Mouse (Mus musculus) adipocyte (in vitro differentiated cells): ENCODE results near the gene Sh2d7.

Experiments used
- DNase-seq: peaks from one replicate; pipeline ENCODE4 v3.0.0-alpha.2; 2016; ENCODE audit warnings: low spot score

Gene Sh2d7

DNA sequence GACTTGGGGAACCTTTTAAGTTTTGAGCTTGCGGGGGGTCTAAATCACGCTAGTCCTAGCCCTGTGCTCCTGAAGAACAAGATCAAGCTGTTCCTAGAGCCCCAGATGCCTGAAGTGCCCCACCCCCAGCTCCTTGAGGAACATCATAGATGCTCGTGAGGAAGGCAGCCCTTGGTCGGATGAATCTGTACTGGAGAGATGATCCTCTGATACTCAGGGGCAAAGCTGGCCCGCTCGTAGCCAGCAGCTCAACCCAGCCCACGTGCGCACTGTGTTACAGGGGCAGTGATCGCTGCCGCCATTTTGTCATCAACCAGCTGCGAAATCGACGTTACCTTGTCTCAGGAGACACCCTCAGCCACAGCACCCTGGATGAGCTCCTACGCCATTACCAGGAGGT is at the start of gene Sh2d7:
Gene Sh2d7, plus strand, starts transcription at position 301 of the 400 bp plus-strand sequence.
- no peak for DNase-seq

DNA sequence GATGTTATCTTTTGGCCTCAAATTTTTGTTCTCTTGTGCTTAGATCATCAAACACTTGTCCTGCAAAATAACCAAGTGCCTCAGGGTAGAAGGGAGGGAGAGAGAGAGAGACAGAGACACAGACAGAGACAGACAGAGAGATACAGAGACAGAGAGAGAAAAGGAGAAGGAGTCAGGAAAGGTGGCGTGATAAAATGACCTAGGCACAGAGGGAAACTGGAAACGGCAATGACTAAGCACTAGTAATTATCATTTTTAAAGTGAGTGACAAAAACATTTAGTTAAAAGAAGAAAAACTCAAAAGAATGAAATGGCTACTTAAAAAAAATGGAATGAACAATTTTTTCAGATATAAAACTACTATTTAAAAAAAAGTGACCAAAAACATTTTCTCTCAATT is 49.2 kb upstream of the Sh2d7 start:
- DNase-seq, result no peak

DNA sequence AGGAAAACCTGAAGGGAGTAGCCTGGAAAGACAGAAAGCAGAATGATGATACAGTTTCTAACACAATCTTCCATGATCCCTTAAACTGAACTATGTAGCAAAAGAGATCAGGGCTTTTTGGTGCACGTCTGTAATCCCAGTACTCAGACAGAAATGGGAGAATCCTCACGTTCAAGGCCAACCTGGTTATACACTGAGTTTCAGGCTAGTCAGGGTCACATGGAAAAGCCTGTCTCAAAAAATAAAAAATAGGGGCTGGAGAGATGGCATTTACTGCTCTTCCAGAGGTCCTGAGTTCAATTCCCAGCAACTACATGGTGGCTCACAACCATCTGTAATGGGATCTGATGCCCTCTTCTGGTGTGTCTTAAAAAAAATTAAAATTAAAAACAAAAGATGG is 48.4 kb upstream of the Sh2d7 start:
- no peak for DNase-seq

- DNase-seq, result no peak
Observed at GRCm38 (mm10) chr9:54499291-54499690, 39.5 kb upstream of the Sh2d7 start.

DNA sequence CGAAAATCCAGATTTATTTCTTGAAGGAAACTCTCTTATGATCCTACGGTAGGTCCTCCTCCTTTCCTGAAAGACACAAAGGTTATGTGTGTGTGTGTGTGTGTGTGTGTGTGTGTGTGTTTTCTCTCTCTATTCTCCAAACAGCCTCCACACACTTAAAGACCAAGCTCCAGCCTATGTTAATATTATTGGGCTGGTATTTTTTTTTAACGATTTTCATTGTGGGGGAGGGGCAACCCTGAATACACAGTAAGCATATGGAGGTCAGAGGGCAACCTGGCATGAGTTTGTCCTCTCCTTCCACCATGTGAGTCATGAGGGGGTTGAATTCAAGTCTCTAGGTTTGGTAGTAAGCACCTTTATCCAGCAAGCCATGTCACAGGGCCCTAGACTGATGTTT is 39.0 kb upstream of the Sh2d7 start:
- no peak for DNase-seq

GRCm38 (mm10) chr9:54500832-54501452 is 37.8 kb upstream of the Sh2d7 start:
- peak; percentile 19 for DNase-seq

- DNase-seq, result peak; percentile 67
Observed at GRCm38 (mm10) chr9:54501453-54502110, 37.2 kb upstream of the Sh2d7 start, which contains the start of gene Dmxl2. Gene Dmxl2, minus strand, starts transcription at chr9:54501626.

DNA sequence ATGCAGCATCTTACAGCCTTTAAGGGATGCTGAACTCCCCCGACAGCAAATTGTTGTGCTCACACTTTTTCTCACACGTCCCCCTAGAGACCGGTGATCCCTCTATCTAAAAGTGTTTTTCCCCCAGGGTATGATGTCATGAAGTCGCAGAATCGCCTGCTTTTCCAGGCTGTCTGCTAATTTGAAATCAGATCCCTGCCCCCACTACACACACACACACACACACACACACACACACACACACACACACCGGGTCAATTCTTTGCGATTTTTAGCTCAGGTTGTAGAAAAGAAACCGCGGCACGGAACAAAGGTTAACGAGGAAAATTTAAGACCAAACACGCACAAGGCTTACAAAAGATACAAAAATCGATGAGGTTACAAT is 36.7 kb upstream of the Sh2d7 start:
- no peak for DNase-seq

DNA sequence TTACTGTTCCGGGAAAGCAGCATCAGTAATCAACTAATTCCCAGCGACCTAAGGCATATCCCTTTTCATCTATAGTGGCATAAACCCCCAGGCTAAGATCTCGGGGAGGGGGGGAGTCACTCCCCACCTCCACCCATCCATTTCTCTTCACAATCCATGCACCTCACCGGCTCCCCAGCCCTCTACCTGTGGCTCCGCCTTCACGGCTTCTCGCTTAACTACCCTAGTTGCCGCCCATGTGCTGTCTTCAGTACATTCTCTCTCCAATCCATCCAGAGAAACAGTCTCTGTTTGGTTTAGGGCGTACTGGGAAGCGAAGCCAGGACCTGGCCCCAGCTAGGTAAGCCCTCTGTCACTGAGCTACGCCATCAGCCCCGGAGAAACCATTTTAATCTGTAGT is 35.9 kb upstream of the Sh2d7 start:
- no peak for DNase-seq

GRCm38 (mm10) chr9:54515991-54516390 is 22.8 kb upstream of the Sh2d7 start:
- DNase-seq, result no peak

GRCm38 (mm10) chr9:54518921-54519320 is 19.9 kb upstream of the Sh2d7 start:
- no peak for DNase-seq

DNA sequence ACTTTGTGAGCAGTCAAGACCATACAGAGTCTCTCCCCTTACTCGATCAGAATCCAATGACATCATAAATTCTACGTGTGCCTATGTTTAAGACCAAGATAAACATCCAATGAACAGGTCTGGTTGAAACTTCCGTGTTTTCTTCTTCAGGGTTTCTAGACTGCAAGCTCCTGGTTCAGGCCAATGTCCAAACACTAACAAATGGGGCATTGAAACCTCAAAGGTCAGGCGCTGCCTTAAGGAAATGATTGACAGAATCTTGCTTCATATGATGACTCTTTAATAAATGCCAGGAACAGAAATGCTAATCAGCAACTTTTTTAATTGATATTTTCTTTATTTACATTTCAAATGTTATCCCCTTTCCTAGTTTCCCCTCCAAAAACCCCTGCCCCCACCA is 18.5 kb upstream of the Sh2d7 start:
- DNase-seq, result no peak

DNA sequence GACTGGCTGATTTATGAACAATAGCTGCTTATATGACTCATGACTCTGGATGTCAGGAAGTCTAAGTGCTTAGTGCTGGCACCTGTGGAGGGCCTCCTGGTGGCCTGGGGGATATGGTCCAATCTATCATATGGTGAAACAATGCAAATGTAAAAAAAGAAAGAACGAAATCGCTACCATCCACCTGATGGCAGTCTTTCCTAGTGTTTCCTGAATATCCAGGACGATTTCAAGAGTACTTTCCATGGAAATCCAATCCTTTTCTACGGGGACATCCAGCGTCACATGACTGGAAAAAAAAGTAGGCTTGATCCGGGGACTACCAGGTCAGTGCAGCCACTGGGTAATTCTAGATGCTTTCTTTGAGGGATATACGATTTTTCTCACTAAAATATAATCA is 11.1 kb upstream of the Sh2d7 start:
- peak; percentile 49 for DNase-seq

DNA sequence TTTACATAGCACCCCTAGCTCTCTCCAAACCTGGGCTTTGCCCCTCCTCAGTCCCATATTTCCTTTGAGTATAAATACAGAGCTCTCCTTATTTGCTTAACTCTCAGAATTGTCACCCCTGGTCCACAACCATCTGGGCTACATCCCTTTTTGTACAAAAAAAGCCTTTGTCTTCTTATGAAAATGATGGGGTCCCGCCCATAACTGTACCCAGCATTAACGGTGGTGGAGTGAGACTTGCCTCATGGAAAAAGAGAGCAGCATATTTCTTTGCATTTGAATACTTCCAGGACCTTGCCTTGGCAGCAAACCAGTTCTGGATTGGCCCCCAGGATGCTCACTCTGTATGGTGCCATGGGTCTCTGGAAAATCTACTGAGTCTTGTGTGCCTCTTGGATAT is 8.8 kb upstream of the Sh2d7 start:
- DNase-seq, result no peak

DNA sequence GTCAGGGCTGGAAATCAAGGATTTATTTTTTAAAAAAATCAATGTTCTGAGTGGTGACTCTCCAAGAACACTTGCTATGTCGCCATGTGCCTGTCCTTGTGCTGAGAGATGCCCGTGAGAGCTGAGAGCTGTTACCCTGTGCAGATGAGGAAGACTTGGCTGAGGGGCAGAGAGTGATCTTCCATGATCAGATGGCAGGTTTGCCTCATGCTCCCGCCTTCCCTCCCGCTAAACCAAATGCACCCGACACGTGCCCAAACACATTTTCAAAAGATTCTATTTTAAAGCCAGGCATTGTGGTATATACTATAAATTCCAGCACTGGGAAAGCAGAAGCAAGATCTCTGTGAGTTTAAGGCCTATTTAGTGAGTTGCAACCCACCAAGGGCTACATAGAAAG is 7.9 kb upstream of the Sh2d7 start:
- no peak for DNase-seq

DNA sequence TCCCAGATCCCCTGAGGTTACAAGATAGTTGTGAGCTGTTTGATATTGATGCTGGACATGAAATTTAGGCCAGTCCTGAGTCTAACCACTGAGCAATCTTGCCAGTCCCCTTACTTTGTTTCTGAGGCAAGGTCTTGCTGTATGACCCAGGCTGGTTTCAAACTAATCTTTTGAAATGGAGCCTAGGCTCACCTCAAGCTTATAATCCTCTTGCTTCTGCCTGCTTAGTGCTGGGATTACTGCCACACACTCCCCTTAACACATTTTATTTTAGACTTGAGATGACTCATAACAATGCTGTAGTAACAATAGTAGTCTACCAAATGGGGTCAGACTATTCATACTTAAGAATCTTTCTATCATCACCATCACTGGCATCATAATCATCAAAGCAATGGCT is 7.4 kb upstream of the Sh2d7 start:
- no peak for DNase-seq

DNA sequence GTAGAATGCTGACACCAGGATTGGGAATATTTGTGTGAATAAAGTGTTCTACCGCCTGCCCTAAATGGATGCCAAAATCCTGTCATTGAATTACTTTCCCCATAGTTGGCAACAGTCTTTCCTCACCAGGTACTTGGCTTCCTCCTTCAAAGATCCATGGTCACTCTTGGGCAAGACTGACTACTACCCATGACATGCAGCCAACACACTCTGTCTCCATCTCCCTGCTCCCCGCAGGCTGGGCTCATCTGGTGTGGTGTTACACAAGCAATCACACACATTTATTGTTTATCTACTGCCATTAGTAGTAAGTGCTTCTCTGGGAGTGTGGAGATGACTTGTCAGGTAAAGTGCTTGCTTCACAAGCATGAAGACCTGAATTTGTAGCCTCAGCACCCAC is 5.9 kb upstream of the Sh2d7 start:
- no peak for DNase-seq

- DNase-seq, result no peak
Observed at GRCm38 (mm10) chr9:54533975-54534374, 4.8 kb upstream of the Sh2d7 start.

DNA sequence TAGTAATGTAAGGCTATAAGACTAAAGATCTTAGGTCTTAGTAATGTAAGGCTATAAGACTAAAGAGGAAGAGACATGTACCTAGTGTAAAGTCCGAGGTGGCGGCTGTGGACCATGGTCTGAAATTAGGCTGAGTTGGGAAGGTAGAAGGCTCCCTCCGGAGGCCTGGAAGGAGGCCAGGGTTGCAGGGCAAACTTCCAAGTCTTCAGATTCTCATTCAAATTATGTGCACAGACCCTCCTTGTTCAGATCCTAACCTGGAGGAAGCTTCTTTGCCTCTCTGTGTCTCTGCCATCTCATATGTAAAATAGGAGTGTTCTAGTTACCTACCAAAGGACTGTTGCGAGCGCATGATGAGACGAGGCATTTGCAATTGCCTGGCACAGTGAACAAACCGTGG is 2.5 kb upstream of the Sh2d7 start:
- DNase-seq, result no peak

DNA sequence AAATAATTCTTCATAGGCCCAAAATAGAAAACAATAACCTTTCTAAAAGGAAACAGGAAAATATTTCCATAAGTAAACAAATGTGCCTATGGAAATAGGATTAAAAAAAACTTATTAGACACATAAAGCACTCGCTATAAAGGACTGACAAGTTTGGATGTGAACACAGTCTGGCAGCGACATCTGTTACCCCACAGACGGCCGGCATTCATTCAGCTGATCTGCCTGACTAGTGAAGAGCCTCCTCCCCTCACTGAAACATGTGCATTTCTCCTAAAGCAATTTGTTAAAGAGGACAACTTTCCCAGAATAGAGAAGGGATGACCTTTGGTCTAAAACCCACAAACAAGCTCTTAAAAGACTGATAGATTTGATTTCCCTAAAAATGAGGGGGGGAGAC is 1.8 kb upstream of the Sh2d7 start:
- peak; percentile 28 for DNase-seq

DNA sequence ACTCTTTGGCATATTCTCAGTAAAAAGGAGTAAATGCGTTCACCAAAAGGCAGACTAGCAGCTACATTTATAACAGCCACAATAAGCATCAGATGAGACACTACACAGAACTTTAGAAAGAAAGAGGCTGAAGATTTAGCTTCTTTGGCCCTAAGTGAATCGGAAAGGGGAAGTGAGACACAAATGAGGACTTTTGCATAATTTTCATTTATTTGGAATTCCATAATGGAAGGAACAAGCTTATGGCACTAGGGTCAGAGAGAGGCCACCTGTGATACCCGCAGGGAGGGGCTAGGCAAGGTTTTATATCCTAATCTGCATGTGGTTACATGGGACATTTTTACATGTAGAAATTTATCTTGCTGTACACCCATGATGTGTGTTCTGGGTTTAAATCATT is 1.3 kb upstream of the Sh2d7 start:
- DNase-seq, result no peak

- no peak for DNase-seq
Observed at GRCm38 (mm10) chr9:54538244-54538643, 540 bp upstream of the Sh2d7 start.

GRCm38 (mm10) chr9:54540801-54541200 is 2.0 kb downstream of the Sh2d7 start:
- DNase-seq, result no peak
